Mouse (Mus musculus) CH12.LX (cell line): Measurements from ENCODE around the gene Prickle2. TPM values are rescaled to one million over a fixed set of nuclear protein-coding genes. Genes with fewer than 3 reads are reported as not detected.

Source experiments
- DNase-seq: peaks from one replicate; pipeline ENCODE4 v3.0.0-alpha.2; 2013; ENCODE audit errors: extremely low read depth
- H3K27ac ChIP-seq: 2 replicates; pipeline ENCODE4 v1.5.1; 2012; ENCODE audit warnings: low read depth, mild to moderate bottlenecking, control low read depth, moderate library complexity; ENCODE audit not compliant: insufficient read depth
- H3K27me3 ChIP-seq: replicated peaks from 2 replicates; pipeline ENCODE3; 2012; ENCODE audit warnings: inconsistent platforms
- H3K36me3 ChIP-seq, 2 experiments: replicated peaks in 1 of 2; 2 replicates each; pipeline versions ENCODE3 to v1.6.1; 2012; ENCODE audit warnings: inconsistent platforms in 1 of 2, low read length in 1 of 2, mild to moderate bottlenecking in 1 of 2, mixed read lengths in 1 of 2, moderate library complexity in 1 of 2; ENCODE audit not compliant: control insufficient read depth in 1 of 2, insufficient read depth in 1 of 2
- H3K4me1 ChIP-seq, 2 experiments: 2 replicates each; pipeline ENCODE4 v1.6.1; 2012; ENCODE audit warnings: inconsistent platforms in 1 of 2, moderate library complexity in 1 of 2; ENCODE audit not compliant: insufficient read depth in 2 of 2, control insufficient read depth in 1 of 2
- H3K4me2 ChIP-seq: 2 replicates; pipeline ENCODE4 v1.6.1; 2012; ENCODE audit warnings: low read depth, mild to moderate bottlenecking, control low read depth; ENCODE audit not compliant: poor library complexity, insufficient read depth, severe bottlenecking
- H3K4me3 ChIP-seq, 3 experiments: fragments of 150-350 bp in 1 of 3; sonication (generic) in 1 of 3; replicated peaks in 1 of 3; 2 replicates each; pipeline versions ENCODE3 to v1.5.1; 2011 to 2012; ENCODE audit warnings: low read depth in 2 of 3, low read length in 2 of 3, mild to moderate bottlenecking in 2 of 3, moderate library complexity in 2 of 3, control low read depth in 1 of 3, improper control_type of control experiment in 1 of 3, inconsistent platforms in 1 of 3, mixed read lengths in 1 of 3; ENCODE audit not compliant: poor library complexity in 1 of 3
- H3K79me2 ChIP-seq: replicated peaks from 2 replicates; pipeline ENCODE4 v1.6.1; 2012; ENCODE audit warnings: mild to moderate bottlenecking, moderate library complexity; ENCODE audit not compliant: control insufficient read depth, poor library complexity, insufficient read depth, severe bottlenecking; ENCODE audit errors: extremely low read depth
- H3K9ac ChIP-seq: 2 replicates; pipeline ENCODE4 v1.6.1; 2012; ENCODE audit warnings: low read depth, mild to moderate bottlenecking, control low read depth, moderate library complexity; ENCODE audit not compliant: insufficient read depth
- H3K9me3 ChIP-seq: replicated peaks from 2 replicates; pipeline ENCODE3; 2012; ENCODE audit warnings: low read length, inconsistent platforms, mixed read lengths
- CTCF ChIP-seq, 2 experiments: IDR thresholded peaks in 1 of 2; conservative IDR thresholded peaks in 1 of 2; 2 replicates each; pipeline ENCODE4 v1.5.1; 2011 to 2012; ENCODE audit warnings: low read depth in 2 of 2, low read length in 2 of 2, improper control_type of control experiment in 1 of 2, inconsistent platforms in 1 of 2, mild to moderate bottlenecking in 1 of 2, moderate library complexity in 1 of 2
- E2F4 ChIP-seq: IDR thresholded peaks from 2 replicates; pipeline ENCODE4 v1.6.1; 2011; ENCODE audit warnings: low read depth, low read length, improper control_type of control experiment; ENCODE audit not compliant: insufficient replicate concordance
- ELF1 ChIP-seq: IDR thresholded peaks from 2 replicates; pipeline ENCODE4 v1.6.1; 2014; ENCODE audit warnings: low read depth, mild to moderate bottlenecking, inconsistent platforms, low read length, improper control_type of control experiment
- EP300 ChIP-seq: IDR thresholded peaks from 2 replicates; pipeline ENCODE4 v1.6.1; 2011; ENCODE audit warnings: low read length, improper control_type of control experiment
- ETS1 ChIP-seq: conservative IDR thresholded peaks from 2 replicates; pipeline ENCODE4 v1.6.1; 2012; ENCODE audit warnings: low read depth, mild to moderate bottlenecking, inconsistent platforms, low read length, improper control_type of control experiment, moderate library complexity
- GABPA ChIP-seq: IDR thresholded peaks from 2 replicates; pipeline ENCODE4 v1.6.1; 2012; ENCODE audit warnings: low read depth, low read length, improper control_type of control experiment, inconsistent platforms; ENCODE audit not compliant: insufficient replicate concordance
- HCFC1 ChIP-seq: IDR thresholded peaks from 2 replicates; pipeline ENCODE4 v1.6.1; 2012; ENCODE audit warnings: low read depth, mild to moderate bottlenecking, inconsistent platforms, low read length, improper control_type of control experiment
- JUND ChIP-seq: conservative IDR thresholded peaks from 2 replicates; pipeline ENCODE4 v1.6.1; 2011; ENCODE audit warnings: low read depth, low read length, improper control_type of control experiment
- KAT2A ChIP-seq: IDR thresholded peaks from 2 replicates; pipeline ENCODE4 v1.6.1; 2012; ENCODE audit warnings: low read length, improper control_type of control experiment, inconsistent platforms; ENCODE audit not compliant: insufficient replicate concordance
- MAFK ChIP-seq: IDR thresholded peaks from 2 replicates; pipeline ENCODE4 v1.6.1; 2011; ENCODE audit warnings: low read length, improper control_type of control experiment; ENCODE audit not compliant: insufficient replicate concordance
- MXI1 ChIP-seq: IDR thresholded peaks from 2 replicates; pipeline ENCODE4 v1.6.1; 2011; ENCODE audit warnings: mild to moderate bottlenecking, low read depth, low read length, improper control_type of control experiment
- NRF1 ChIP-seq: IDR thresholded peaks from 2 replicates; pipeline ENCODE4 v1.6.1; 2014; ENCODE audit warnings: low read depth, mild to moderate bottlenecking, inconsistent platforms, low read length, improper control_type of control experiment, moderate library complexity
- RAD21 ChIP-seq: IDR thresholded peaks from 2 replicates; pipeline ENCODE4 v1.6.1; 2011; ENCODE audit warnings: low read depth, mild to moderate bottlenecking, low read length, improper control_type of control experiment, moderate library complexity
- RCOR1 ChIP-seq: conservative IDR thresholded peaks from 2 replicates; pipeline ENCODE4 v1.6.1; 2012; ENCODE audit warnings: low read depth, mild to moderate bottlenecking, inconsistent platforms, low read length, improper control_type of control experiment
- SMC3 ChIP-seq: IDR thresholded peaks from 2 replicates; pipeline ENCODE4 v1.6.1; 2011; ENCODE audit warnings: low read depth, low read length, improper control_type of control experiment
- TBP ChIP-seq: conservative IDR thresholded peaks from 2 replicates; pipeline ENCODE4 v1.6.1; 2011; ENCODE audit warnings: low read depth, low read length, improper control_type of control experiment
- TCF12 ChIP-seq: IDR thresholded peaks from 2 replicates; pipeline ENCODE4 v1.6.1; 2014; ENCODE audit warnings: low read depth, mild to moderate bottlenecking, inconsistent platforms, low read length, improper control_type of control experiment
- USF2 ChIP-seq: conservative IDR thresholded peaks from 2 replicates; pipeline ENCODE4 v1.6.1; 2011; ENCODE audit warnings: low read depth, low read length, improper control_type of control experiment
- ZKSCAN1 ChIP-seq: IDR thresholded peaks from 2 replicates; pipeline ENCODE4 v1.6.1; 2012; ENCODE audit warnings: low read depth, inconsistent platforms, low read length, improper control_type of control experiment, borderline replicate concordance
- ZNF384 ChIP-seq: IDR thresholded peaks from 2 replicates; pipeline ENCODE4 v1.6.1; 2012; ENCODE audit warnings: low read depth, low read length, improper control_type of control experiment, inconsistent platforms
- dilution Hi-C: fragments of 300-500 bp; cut with MboI; formaldehyde crosslinking; loops from 2 replicates; pipeline ENCODE4 v1.14.3; 2020; ENCODE audit warnings: low sequenced_read_pairs; ENCODE audit not compliant: extremely low pct_unique_long_range_greater_than_20kb, extremely low pct_ligation_motif_present
- in situ Hi-C: fragments of 300-500 bp; cut with MboI; formaldehyde crosslinking; loops from 3 replicates; pipeline ENCODE4 v1.14.3; 2019; ENCODE audit warnings: low sequenced_read_pairs, low pct_ligation_motif_present, low pct_unique_long_range_greater_than_20kb, mixed read lengths
- polyA plus RNA-seq: library from polyadenylated mRNA; unstranded; fragments of >175 nt; gene quantifications from 2 replicates; pipeline ENCODE4 v1.2.1, GENCODE M21; 2012; ENCODE audit warnings: low read depth; ENCODE audit not compliant: insufficient read length
- total RNA-seq, 2 experiments: library from RNA; depleted of rRNA; stranded (reverse); fragments of 300-350 nt in 1 of 2; fragments of >200 nt in 1 of 2; gene quantifications; 2 replicates each; pipeline ENCODE4 v1.2.3; 2012 to 2014

Gene Prickle2
- total and polyA plus RNA-seq, 3 experiments: not detected

- in situ Hi-C loops: no loop called here
- no peak for TF ChIP-seq KAT2A
- TF ChIP-seq ELF1: no peak
- no peak for TF ChIP-seq TCF12
- no peak for TF ChIP-seq JUND
- no peak for TF ChIP-seq RAD21
- TF ChIP-seq MAFK: no peak
- TF ChIP-seq MXI1: no peak
- no peak for TF ChIP-seq USF2
- no peak for TF ChIP-seq EP300
- TF ChIP-seq SMC3: no peak
- no peak for TF ChIP-seq CTCF (conservative IDR thresholded peaks at IDR 0.05 in 1 of 2, IDR thresholded peaks at IDR 0.05 in 1 of 2; ENCODE audit: low read depth in 2 of 2, low read length in 2 of 2)
- TF ChIP-seq E2F4: no peak
- TF ChIP-seq ZNF384: no peak
- TF ChIP-seq GABPA: no peak
- TF ChIP-seq RCOR1: no peak
- TF ChIP-seq, all 38 proteins: peak for 0
- Histone ChIP-seq H3K27ac (no peak overlapping the region), H3K79me2 (no peaks in the 10 kb centered on the region), H3K4me2 (no peak overlapping the region), H3K9me3 (peaks cover 48% of the 10 kb centered on the region), H3K27me3 (no peaks in the 10 kb centered on the region), H3K4me1 (no peaks in the 10 kb centered on the region), H3K9ac (no peak overlapping the region), H3K4me3 (no peak overlapping the region), H3K36me3 (no peaks in the 10 kb centered on the region)
- DNase-seq: no peak
- dilution Hi-C loops: no loop called here
Observed at GRCm38 (mm10) chr6:92687317-92687716, 18.6 kb downstream of the Prickle2 start.

DNA sequence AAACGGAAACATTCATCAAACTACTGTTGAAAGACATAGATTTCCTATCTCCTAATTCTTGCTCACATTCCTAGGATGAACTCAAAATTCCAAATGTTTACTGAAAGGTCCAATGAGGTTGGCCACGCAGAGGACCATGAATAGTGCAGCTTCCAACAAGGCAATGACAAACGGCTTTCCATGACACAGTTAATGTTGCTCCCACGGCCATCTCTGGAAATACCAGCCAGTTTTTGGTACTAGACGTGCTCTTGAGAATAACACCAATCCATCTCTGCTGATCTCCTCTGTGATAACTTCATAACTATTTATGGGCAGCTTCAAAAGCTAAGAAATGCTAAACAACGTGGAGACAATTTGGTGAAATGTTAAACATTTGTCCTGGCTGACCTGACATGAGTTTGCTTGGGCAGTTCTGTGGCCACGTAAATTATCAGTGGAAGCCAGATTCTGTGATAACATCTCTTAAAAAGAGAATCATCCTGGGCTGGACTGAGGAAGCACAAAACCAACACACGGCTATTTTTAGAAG, 31.5 kb downstream of the Prickle2 start:
- no peaks in the 10 kb centered on the region for H3K4me1 ChIP-seq
- in situ Hi-C loops: no loop called here
- H3K79me2 ChIP-seq: no peaks in the 10 kb centered on the region
- H3K27me3 ChIP-seq: no peaks in the 10 kb centered on the region
- no peaks in the 10 kb centered on the region for H3K36me3 ChIP-seq
- no peak overlapping the region for H3K27ac ChIP-seq
- no peak for TF ChIP-seq TBP
- no peak for TF ChIP-seq ZNF384
- TF ChIP-seq EP300: no peak
- TF ChIP-seq JUND: no peak
- TF ChIP-seq NRF1: no peak
- TF ChIP-seq ETS1: no peak
- TF ChIP-seq HCFC1: no peak
- no peak for TF ChIP-seq RCOR1
- no peak for TF ChIP-seq ZKSCAN1
- TF ChIP-seq GABPA: no peak
- TF ChIP-seq, all 38 proteins: peak for 0
- dilution Hi-C loops: no loop called here
- DNase-seq: no peak
- H3K9ac ChIP-seq: no peak overlapping the region
- H3K4me3 ChIP-seq: no peak overlapping the region
- no peak overlapping the region for H3K4me2 ChIP-seq
- peaks cover 65% of the 10 kb centered on the region for H3K9me3 ChIP-seq
